Mouse (Mus musculus) effector memory CD4-positive, alpha-beta T cell, adult 7 months (primary cell): ENCODE results near the gene Zfp526. TPM values are rescaled to one million over a fixed set of nuclear protein-coding genes. Genes with fewer than 3 reads are reported as not detected.

ENCODE experiments used
- polyA plus RNA-seq: library from polyadenylated mRNA; unstranded; fragments of 100-300 nt; shearing (Covaris generic); gene quantifications from one replicate; pipeline ENCODE4 v1.2.1, GENCODE M21; 2017

Zfp526 gene
- 0.99 TPM for polyA plus RNA-seq

GRCm38 (mm10) chr7:25221102-25221883, at the start of gene Zfp526:
TSS of gene Zfp526 (plus strand) at chr7:25221425.

GRCm38 (mm10) chr7:25179606-25180161, 41.5 kb upstream of the Zfp526 start, which contains the start of gene Pou2f2:
TSS of gene Pou2f2 (minus strand) at chr7:25179726.

GRCm38 (mm10) chr7:25220457-25221101, 646 bp upstream of the Zfp526 start, which contains the start of gene Dedd2:
TSS of gene Dedd2 (minus strand) at chr7:25220615.

GRCm38 (mm10) chr7:25237249-25238014, 16.2 kb downstream of the Zfp526 start, which contains the start of gene Gsk3a:
TSS of gene Gsk3a (minus strand) at chr7:25237851.

GRCm38 (mm10) chr7:25250141-25250972, 29.1 kb downstream of the Zfp526 start, which contains the start of gene Erf:
TSS of gene Erf (minus strand) at chr7:25250761.

GRCm38 (mm10) chr7:25267301-25267750, 46.1 kb downstream of the Zfp526 start, which contains the start of gene Cic:
TSS of gene Cic (plus strand) at chr7:25267704.

Other genes starting within 250 kb of the Zfp526 start
- 852 TPM for gene Rabac1, start 248.7 kb upstream of the Zfp526 start, polyA plus RNA-seq
- gene Atp1a3, start 215.5 kb upstream of the Zfp526 start, polyA plus RNA-seq = 5.0 TPM
- 1.6 TPM for gene Grik5, start 149.1 kb upstream of the Zfp526 start, polyA plus RNA-seq
- 35.2 TPM for gene Zfp574, start 148.9 kb upstream of the Zfp526 start, polyA plus RNA-seq
- gene Pou2f2, start 41.7 kb upstream of the Zfp526 start, polyA plus RNA-seq = 51.5 TPM
- gene Dedd2, start 810 bp upstream of the Zfp526 start, polyA plus RNA-seq = 119 TPM
- gene Gsk3a, start 16.4 kb downstream of the Zfp526 start, polyA plus RNA-seq = 78.5 TPM
- 4.8 TPM for gene Erf, start 29.3 kb downstream of the Zfp526 start, polyA plus RNA-seq
- gene Cic, start 46.3 kb downstream of the Zfp526 start, polyA plus RNA-seq = 32.6 TPM
- gene Pafah1b3, start 76.6 kb downstream of the Zfp526 start, polyA plus RNA-seq = 15.7 TPM
- not detected for gene Prr19, start 80.0 kb downstream of the Zfp526 start, polyA plus RNA-seq
- not detected for gene Tmem145, start 84.7 kb downstream of the Zfp526 start, polyA plus RNA-seq
- gene Megf8, start 95.7 kb downstream of the Zfp526 start, polyA plus RNA-seq = 0.20 TPM
- gene Cnfn, start 148.3 kb downstream of the Zfp526 start, polyA plus RNA-seq = not detected
- 4.2 TPM for gene Lipe, start 177.3 kb downstream of the Zfp526 start, polyA plus RNA-seq
- gene Cxcl17, start 191.5 kb downstream of the Zfp526 start, polyA plus RNA-seq = not detected